In the genomic region with DNA sequence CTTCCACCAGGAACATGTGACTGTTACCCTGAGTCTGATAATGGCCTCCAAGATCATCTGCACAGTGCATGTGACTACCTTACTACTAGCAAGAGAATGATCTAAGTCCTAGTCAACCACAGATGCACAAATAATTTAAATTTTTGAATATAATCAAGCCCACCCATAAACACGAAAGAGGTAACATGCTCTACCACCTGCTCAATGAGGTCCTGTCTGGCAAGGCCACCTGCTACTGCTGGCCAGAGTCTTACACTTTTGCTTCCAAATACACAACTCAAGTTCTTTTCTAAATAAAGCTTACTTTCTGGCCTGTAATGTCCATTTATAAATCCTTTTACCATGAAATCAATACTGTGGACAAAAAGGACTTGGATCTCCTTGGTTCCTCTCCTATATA, we compare ENCODE assay signal across 23 mouse cellular contexts. TPM values are rescaled to one million over a fixed set of nuclear protein-coding genes. Genes with fewer than 3 reads are reported as not detected.
DNase-seq lines count a peak whose midpoint lies in the region; ATAC-seq and TF ChIP-seq lines count a peak whose summit lies in the region.
"Had no signal": no experiment of that assay in that cellular context is flagged by ENCODE, and none has a peak within 500 bp of the region (broad histone marks: within the 10 kb centered on the region; RNA-seq: fewer than 3 reads in every experiment).

No protein-coding gene starts in this region.

- H3K4me1 ChIP-seq in heart, postnatal 0 days (ENCODE audit: control insufficient read depth, insufficient read depth) = no peaks in the 10 kb centered on the region; the same call in 1 of the 2 replicates
- H3K4me1 ChIP-seq in testis, adult 2 months (ENCODE audit: control insufficient read depth, insufficient read depth, low read length) = no peaks in the 10 kb centered on the region
- H3K4me1 ChIP-seq: embryonic facial prominence, embryonic 12.5 days had no signal

- H3K27me3 ChIP-seq in heart, postnatal 0 days (ENCODE audit: control insufficient read depth, insufficient read depth, low read length) = no peaks in the 10 kb centered on the region
- no peaks in the 10 kb centered on the region for H3K27me3 ChIP-seq in testis, adult 2 months (ENCODE audit: control insufficient read depth, insufficient read depth, low read length)
- no peaks in the 10 kb centered on the region for H3K27me3 ChIP-seq in myocyte (ENCODE audit: control insufficient read depth, insufficient read depth, insufficient read length)
- H3K27me3 ChIP-seq: CH12.LX; embryonic facial prominence, embryonic 12.5 days; forebrain, embryonic 13.5 days; forebrain, embryonic 15.5 days; Patski had no signal

- H3K79me2 ChIP-seq in myocyte (ENCODE audit: control insufficient read depth, insufficient read depth) = peaks cover 19% of the 10 kb centered on the region

- no peak overlapping the region for H3K4me2 ChIP-seq in heart, postnatal 0 days (ENCODE audit: low read depth, low read length)
- peak overlapping the region; percentile 18 for H3K4me2 ChIP-seq in myocyte (ENCODE audit: low read depth)
- H3K4me2 ChIP-seq: embryonic facial prominence, embryonic 12.5 days; forebrain, embryonic 13.5 days; forebrain, embryonic 15.5 days had no signal

- H3K36me3 ChIP-seq in heart, postnatal 0 days (replicated peaks; ENCODE audit: control insufficient read depth, insufficient read depth, low read length) = peaks cover 3% of the 10 kb centered on the region; the same call in 1 of the 2 replicates
- no peaks in the 10 kb centered on the region for H3K36me3 ChIP-seq in testis, adult 2 months (ENCODE audit: control insufficient read depth, insufficient read depth, low read length)
- H3K36me3 ChIP-seq in myocyte (ENCODE audit: control insufficient read depth, insufficient read depth) = peaks cover 3% of the 10 kb centered on the region
- H3K36me3 ChIP-seq: embryonic facial prominence, embryonic 12.5 days; forebrain, embryonic 15.5 days had no signal

- peak overlapping the region; percentile 16; the same call in 1 of the 2 replicates for H3K27ac ChIP-seq in heart, postnatal 0 days (ENCODE audit: low read depth)
- H3K27ac ChIP-seq in testis, adult 2 months (ENCODE audit: control insufficient read depth, insufficient read depth, low read depth, low read length) = 0 out of 2 replicates have a peak overlapping the region, but pooled peaks have one; percentile 36
- H3K27ac ChIP-seq: embryonic facial prominence, embryonic 10.5 days; embryonic facial prominence, embryonic 12.5 days; forebrain, embryonic 13.5 days; forebrain, embryonic 15.5 days had no signal

- no peak for DNase-seq in heart, postnatal 0 days (ENCODE audit: low spot score)
- no peak for DNase-seq in heart, adult 9 months (ENCODE audit: low spot score in 2 of 2)
- DNase-seq in testis, postnatal 10 days (ENCODE audit: low spot score) = no peak
- DNase-seq: adrenal gland, adult 8-10 months; adrenal gland, postnatal 14 days; adrenal gland, postnatal 36 days; B cell, adult 2 months; cerebellum, adult 11-12 months; cerebellum, adult 2 months; cerebellum, adult 9-10 months; cerebellum, postnatal 10 days; cerebellum, postnatal 25 days had no signal

- no peak for ATAC-seq in heart, postnatal 0 days (ENCODE audit: insufficient read depth, low read depth)
- ATAC-seq: activated CD4-positive, CD25-positive, alpha-beta regulatory T cell, adult 4 months; CD4-positive, CD25-positive, alpha-beta regulatory T cell, adult 4 months; forebrain, embryonic 13.5 days; forebrain, embryonic 15.5 days; Patski had no signal

- TF ChIP-seq EP300 in heart, postnatal 0 days (IDR thresholded peaks at IDR 0.05; ENCODE audit: low read depth) = no peak

- no peak overlapping the region for H3K9ac ChIP-seq in heart, postnatal 0 days (replicated peaks; ENCODE audit: low read depth, low read length)
- H3K9ac ChIP-seq: embryonic facial prominence, embryonic 12.5 days; forebrain, embryonic 13.5 days; forebrain, embryonic 15.5 days had no signal

- H3ac ChIP-seq in myocyte (ENCODE audit: control insufficient read depth, insufficient read length) = no peak overlapping the region

- no peaks in the 10 kb centered on the region for H3K9me3 ChIP-seq in heart, postnatal 0 days (replicated peaks; ENCODE audit: control insufficient read depth, low read length)
- H3K9me3 ChIP-seq: embryonic facial prominence, embryonic 10.5 days; embryonic facial prominence, embryonic 12.5 days; forebrain, embryonic 13.5 days; forebrain, embryonic 15.5 days; G1E had no signal

- no peak for TF ChIP-seq POLR2A in testis, adult 2 months (IDR thresholded peaks at IDR 0.05; ENCODE audit: control insufficient read depth, low read depth, low read length)
- TF ChIP-seq POLR2A in myocyte (IDR thresholded peaks at IDR 0.05; ENCODE audit: insufficient read length, low read depth) = no peak

- WGBS in heart, postnatal 0 days = 69% methylated on average over 1 of the region's 1 CpGs

- H3K4me3 ChIP-seq in heart, postnatal 0 days (ENCODE audit: low read depth, low read length) = no peak overlapping the region
- no peak overlapping the region for H3K4me3 ChIP-seq in testis, adult 2 months (ENCODE audit: control insufficient read depth, low read depth, low read length)
- H3K4me3 ChIP-seq in myocyte = no peak overlapping the region
- H3K4me3 ChIP-seq: embryonic facial prominence, embryonic 10.5 days; embryonic facial prominence, embryonic 12.5 days; forebrain, embryonic 13.5 days; forebrain, embryonic 15.5 days had no signal

- no peak for TF ChIP-seq CTCF in heart, postnatal 0 days (IDR thresholded peaks at IDR 0.05; ENCODE audit: low read depth)
- TF ChIP-seq CTCF in testis, adult 2 months (IDR thresholded peaks at IDR 0.05; ENCODE audit: control insufficient read depth, insufficient read depth, insufficient replicate concordance, low read depth, low read length) = no peak

TF ChIP-seq in myocyte, 11 proteins besides CTCF, POLR2A, EP300 and RAD21:
- no peak for TF ChIP-seq CEBPB (IDR thresholded peaks at IDR 0.05; ENCODE audit: insufficient read depth, poor library complexity, severe bottlenecking)
- TF ChIP-seq MYOD1 (IDR thresholded peaks at IDR 0.05; ENCODE audit: control insufficient read depth in 1 of 3, insufficient read length in 2 of 3, low read depth in 2 of 3) = peak in 2 of 3 experiments; percentile 29 to 52
- peak; percentile 0 for TF ChIP-seq USF1 (IDR thresholded peaks at IDR 0.05; ENCODE audit: low read depth)
- no peak for TF ChIP-seq MYOG (IDR thresholded peaks at IDR 0.05; ENCODE audit: control insufficient read depth in 1 of 3, insufficient read depth in 1 of 3, insufficient read length in 2 of 3, low read depth in 2 of 3)
- no peak for TF ChIP-seq MAX (IDR thresholded peaks at IDR 0.05; ENCODE audit: low read depth)
- TF ChIP-seq E2F4 (IDR thresholded peaks at IDR 0.05; ENCODE audit: insufficient read depth) = no peak
- TF ChIP-seq TCF3 (IDR thresholded peaks at IDR 0.05; ENCODE audit: insufficient read length, low read depth) = no peak
- TF ChIP-seq TCF12 (IDR thresholded peaks at IDR 0.05; ENCODE audit: insufficient read depth, poor library complexity, severe bottlenecking) = no peak
- no peak for TF ChIP-seq REST (IDR thresholded peaks at IDR 0.05; ENCODE audit: insufficient read depth, insufficient read length)

RNA-seq across cellular contexts. Expression of a gene that starts 15.0 kb away (rescaled TPM):
- total RNA-seq in heart, postnatal 0 days (2014; rRNA removed; ENCODE audit: low replicate concordance) = 9.9 and 17.2 TPM in 2 replicates
- 241 and 268 TPM in 2 replicates for polyA plus RNA-seq in heart, postnatal 0 days (2015; fragmentation: Nextera tagmentation; extraction: Ambion mirVana)
- 57.6 and 70.6 TPM in 2 replicates for polyA plus RNA-seq in testis, adult 2 months (2012; rRNA removed)
- polyA plus RNA-seq in myocyte (2012; fragmentation: generic; extraction: Trizol) = 74.7 TPM

RNA-seq across cellular contexts. Expression of a gene that starts 44.1 kb away (rescaled TPM):
- total RNA-seq in heart, postnatal 0 days (2014; rRNA removed; ENCODE audit: low replicate concordance) = 0.19 and 9.2 TPM in 2 replicates
- 0.46 and 0.70 TPM in 2 replicates for polyA plus RNA-seq in heart, postnatal 0 days (2015; fragmentation: Nextera tagmentation; extraction: Ambion mirVana)
- 9.8 and 11.5 TPM in 2 replicates for polyA plus RNA-seq in testis, adult 2 months (2012; rRNA removed)
- 0.07 TPM for polyA plus RNA-seq in myocyte (2012; fragmentation: generic; extraction: Trizol)
- total RNA-seq: G1E had no signal
- polyA plus RNA-seq: G1E, Patski had no signal
